In genomic region chr13:63551552-63552290, GRCm38 (mm10) we compare ENCODE assay signal across 10 mouse cellular contexts. TPM values are rescaled to one million over a fixed set of nuclear protein-coding genes. Genes with fewer than 3 reads are reported as not detected.
DNase-seq lines count a peak whose midpoint lies in the region; ATAC-seq and TF ChIP-seq lines count a peak whose summit lies in the region.
"Had no signal": no experiment of that assay in that cellular context is flagged by ENCODE, and none has a peak within 500 bp of the region (broad histone marks: within the 10 kb centered on the region; RNA-seq: fewer than 3 reads in every experiment).

No protein-coding gene starts in this region.

- no peak for ATAC-seq in lung, embryonic 14.5 days (ENCODE audit: insufficient read depth)
- ATAC-seq in hindbrain, embryonic 12.5 days (ENCODE audit: low FRiP score): no peak
- no peak for ATAC-seq in midbrain, embryonic 12.5 days (ENCODE audit: low FRiP score, low read depth)
- ATAC-seq in stomach, postnatal 0 days (ENCODE audit: low FRiP score, low TSS enrichment): no peak

- no peak overlapping the region for H3K9ac ChIP-seq in lung, embryonic 14.5 days
- no peak overlapping the region for H3K9ac ChIP-seq in hindbrain, embryonic 12.5 days
- 0 out of 2 replicates have a peak overlapping the region, but pooled peaks have one; percentile 17 for H3K9ac ChIP-seq in midbrain, embryonic 12.5 days (replicated peaks)
- no peak overlapping the region for H3K9ac ChIP-seq in stomach, postnatal 0 days (ENCODE audit: low read length)

- H3K9me3 ChIP-seq in lung, embryonic 14.5 days (ENCODE audit: low read depth, low read length): no peaks in the 10 kb centered on the region
- H3K9me3 ChIP-seq in hindbrain, embryonic 12.5 days (replicated peaks): no peaks in the 10 kb centered on the region
- H3K9me3 ChIP-seq in midbrain, embryonic 12.5 days: no peaks in the 10 kb centered on the region
- no peaks in the 10 kb centered on the region for H3K9me3 ChIP-seq in stomach, postnatal 0 days (ENCODE audit: control insufficient read depth, low read length)

- TF ChIP-seq CTCF in lung, embryonic 14.5 days (IDR thresholded peaks at IDR 0.05; ENCODE audit: low read depth): no peak; the same call in 1 of the 2 replicates
- TF ChIP-seq CTCF in stomach, postnatal 0 days (IDR thresholded peaks at IDR 0.05; ENCODE audit: low read depth): peak; percentile 38; the same call in 1 of the 2 replicates

- TF ChIP-seq EP300 in stomach, postnatal 0 days (optimal IDR thresholded peaks at IDR 0.05): no peak

- H3K4me3 ChIP-seq in lung, embryonic 14.5 days (ENCODE audit: low read depth, low read length): no peak overlapping the region
- no peak overlapping the region; the same call in 1 of the 2 replicates for H3K4me3 ChIP-seq in hindbrain, embryonic 12.5 days
- H3K4me3 ChIP-seq in midbrain, embryonic 12.5 days: 0 out of 2 replicates have a peak overlapping the region, but pooled peaks have one; percentile 2
- H3K4me3 ChIP-seq in stomach, postnatal 0 days (ENCODE audit: low read depth, low read length): no peak overlapping the region

- peak overlapping the region; percentile 91; the same call in 1 of the 2 replicates for H3K4me2 ChIP-seq in lung, embryonic 14.5 days
- peak overlapping the region; percentile 30 for H3K4me2 ChIP-seq in hindbrain, embryonic 12.5 days (replicated peaks)
- peak overlapping the region; percentile 31 for H3K4me2 ChIP-seq in midbrain, embryonic 12.5 days (replicated peaks)
- H3K4me2 ChIP-seq in stomach, postnatal 0 days (replicated peaks; ENCODE audit: low read depth): 0 out of 2 replicates have a peak overlapping the region, but pooled peaks have one; percentile 17

- 55% methylated on average over 10 of the region's 10 CpGs for WGBS in lung, embryonic 14.5 days
- WGBS in hindbrain, embryonic 12.5 days: 49% methylated on average over 10 of the region's 10 CpGs
- 59% methylated on average over 10 of the region's 10 CpGs for WGBS in midbrain, embryonic 12.5 days
- 56% methylated on average over 10 of the region's 10 CpGs for whole genome bisulfite sequencing in stomach, postnatal 0 days

- peaks cover 74% of the 10 kb centered on the region for H3K36me3 ChIP-seq in lung, embryonic 14.5 days (ENCODE audit: insufficient read depth)
- H3K36me3 ChIP-seq in hindbrain, embryonic 12.5 days: peaks cover 3% of the 10 kb centered on the region; the same call in 1 of the 2 replicates
- H3K36me3 ChIP-seq in midbrain, embryonic 12.5 days: no peaks in the 10 kb centered on the region
- no peaks in the 10 kb centered on the region for H3K36me3 ChIP-seq in stomach, postnatal 0 days (ENCODE audit: control insufficient read depth, insufficient read depth, low read length)

- peaks cover 65% of the 10 kb centered on the region for H3K4me1 ChIP-seq in lung, embryonic 14.5 days (ENCODE audit: insufficient read depth)
- H3K4me1 ChIP-seq in hindbrain, embryonic 12.5 days: peaks cover 80% of the 10 kb centered on the region
- H3K4me1 ChIP-seq in midbrain, embryonic 12.5 days: peaks cover 83% of the 10 kb centered on the region
- H3K4me1 ChIP-seq in stomach, postnatal 0 days (replicated peaks; ENCODE audit: control insufficient read depth, insufficient read depth): peaks cover 14% of the 10 kb centered on the region; the same call in 1 of the 2 replicates

- no peak for DNase-seq in lung, embryonic 14.5 days
- DNase-seq in lung, adult 18-20 months: no peak
- DNase-seq in stomach, postnatal 0 days (ENCODE audit: low spot score): no peak
- DNase-seq in frontal cortex, postnatal 14 days (ENCODE audit: low spot score in 2 of 2): no peak
- DNase-seq in adipocyte (ENCODE audit: low spot score): no peak
- DNase-seq in urinary bladder, adult 18-20 months (ENCODE audit: low spot score in 2 of 2): no peak
- DNase-seq: heart, adult 18-20 months had no signal

- 0 out of 2 replicates have a peak overlapping the region, but pooled peaks have one; percentile 5 for H3K27ac ChIP-seq in lung, embryonic 14.5 days (ENCODE audit: low read depth)
- H3K27ac ChIP-seq in hindbrain, embryonic 12.5 days: peak overlapping the region; percentile 69
- peak overlapping the region; percentile 73 for H3K27ac ChIP-seq in midbrain, embryonic 12.5 days (replicated peaks)
- H3K27ac ChIP-seq in stomach, postnatal 0 days (replicated peaks): peak overlapping the region; percentile 73; the same call in 1 of the 2 replicates
- H3K27ac ChIP-seq: macrophage had no signal

- H3K27me3 ChIP-seq in lung, embryonic 14.5 days (ENCODE audit: insufficient read depth, low read length): no peaks in the 10 kb centered on the region
- H3K27me3 ChIP-seq in hindbrain, embryonic 12.5 days: no peaks in the 10 kb centered on the region
- peaks cover 13% of the 10 kb centered on the region; the same call in 1 of the 2 replicates for H3K27me3 ChIP-seq in midbrain, embryonic 12.5 days
- no peaks in the 10 kb centered on the region for H3K27me3 ChIP-seq in stomach, postnatal 0 days (ENCODE audit: control insufficient read depth, insufficient read depth, low read length)

RNA-seq across cellular contexts. Expression of gene Ptch1, which starts 21.7 kb away (rescaled TPM):
- 64.6 and 68.6 TPM in 2 replicates for polyA plus RNA-seq in lung, embryonic 14.5 days (2014; fragmentation: Nextera tagmentation; extraction: Ambion mirVana)
- 22.7 and 24.3 TPM in 2 replicates for polyA plus RNA-seq in hindbrain, embryonic 12.5 days (2016; fragmentation: Nextera tagmentation; extraction: Ambion mirVana)
- polyA plus RNA-seq in midbrain, embryonic 12.5 days (2016; fragmentation: Nextera tagmentation; extraction: Ambion mirVana): 18.6 and 24.5 TPM in 2 replicates
- 8.4 and 8.5 TPM in 2 replicates for polyA plus RNA-seq in stomach, postnatal 0 days (2015; fragmentation: Nextera tagmentation; extraction: Ambion mirVana)

RNA-seq across cellular contexts. Expression of gene Fancc, which starts 54.6 kb away (rescaled TPM):
- polyA plus RNA-seq in lung, embryonic 14.5 days (2014; fragmentation: Nextera tagmentation; extraction: Ambion mirVana): 25.9 and 27.4 TPM in 2 replicates
- 20.4 and 23.0 TPM in 2 replicates for polyA plus RNA-seq in hindbrain, embryonic 12.5 days (2016; fragmentation: Nextera tagmentation; extraction: Ambion mirVana)
- polyA plus RNA-seq in midbrain, embryonic 12.5 days (2016; fragmentation: Nextera tagmentation; extraction: Ambion mirVana): 23.5 and 24.8 TPM in 2 replicates
- 9.3 TPM in 2 replicates for polyA plus RNA-seq in stomach, postnatal 0 days (2015; fragmentation: Nextera tagmentation; extraction: Ambion mirVana)

Comparison
In these comparisons a context has a peak if more than half of its experiments do, and no peak if none do; other contexts are left out.
1. H3K27ac ChIP-seq: peak in every context shown above with its lines; median percentile 73 in midbrain, embryonic 12.5 days; 73 in stomach, postnatal 0 days; 69 in hindbrain, embryonic 12.5 days; 5 in lung, embryonic 14.5 days.
2. H3K4me2 ChIP-seq: peak in every context shown above with its lines; median percentile 91 in lung, embryonic 14.5 days; 31 in midbrain, embryonic 12.5 days; 30 in hindbrain, embryonic 12.5 days; 17 in stomach, postnatal 0 days.